Mouse (Mus musculus): ENCODE data around the gene Zfp446. TPM values are rescaled to one million over a fixed set of nuclear protein-coding genes. Genes with fewer than 3 reads are reported as not detected.

Gene Zfp446
- polyA plus RNA-seq, 1 experiment, result 5.1 TPM

GRCm38 (mm10) chr7:13023928-13024731 lies 46.5 kb downstream of the Zfp446 start:
- peak overlapping the region; percentile 89 for H3K27ac ChIP-seq (ENCODE audit: insufficient read depth, low read length)
- no peaks in the 10 kb centered on the region for H3K9me3 ChIP-seq (replicated peaks; ENCODE audit: control insufficient read depth, insufficient read depth, low read length, poor library complexity, severe bottlenecking)
- TF ChIP-seq EP300 (IDR thresholded peaks at IDR 0.05; ENCODE audit: insufficient read depth, low read depth, low read length) (no peak), POLR2A (IDR thresholded peaks at IDR 0.05; ENCODE audit: insufficient read depth, low read length) (peak; percentile 48)
- peak overlapping the region; percentile 98 for H3K4me3 ChIP-seq (ENCODE audit: low read depth, low read length)
- H3K36me3 ChIP-seq (ENCODE audit: control insufficient read depth, insufficient read depth, low read length, poor library complexity, severe bottlenecking), result peaks cover 41% of the 10 kb centered on the region
- peak overlapping the region; percentile 97 for H3K9ac ChIP-seq (ENCODE audit: low read depth, poor library complexity, severe bottlenecking)
- no peaks in the 10 kb centered on the region for H3K27me3 ChIP-seq (ENCODE audit: control insufficient read depth, insufficient read depth, low read length, poor library complexity, severe bottlenecking)
- no peaks in the 10 kb centered on the region for H3K4me1 ChIP-seq (ENCODE audit: control insufficient read depth, insufficient read depth, low read length)

GRCm38 (mm10) chr7:13024805-13025204 lies 47.2 kb downstream of the Zfp446 start:
- Histone ChIP-seq H3K9ac (ENCODE audit: low read depth, poor library complexity, severe bottlenecking) (peak overlapping the region; percentile 97), H3K27me3 (ENCODE audit: control insufficient read depth, insufficient read depth, low read length, poor library complexity, severe bottlenecking) (no peaks in the 10 kb centered on the region), H3K4me3 (ENCODE audit: low read depth, low read length) (peak overlapping the region; percentile 98), H3K9me3 (replicated peaks; ENCODE audit: control insufficient read depth, insufficient read depth, low read length, poor library complexity, severe bottlenecking) (no peaks in the 10 kb centered on the region), H3K27ac (ENCODE audit: insufficient read depth, low read length) (peak overlapping the region; percentile 59; the same call in 1 of the 2 replicates), H3K36me3 (ENCODE audit: control insufficient read depth, insufficient read depth, low read length, poor library complexity, severe bottlenecking) (peaks cover 48% of the 10 kb centered on the region), H3K4me1 (ENCODE audit: control insufficient read depth, insufficient read depth, low read length) (no peaks in the 10 kb centered on the region)
- TF ChIP-seq EP300 (IDR thresholded peaks at IDR 0.05; ENCODE audit: insufficient read depth, low read depth, low read length) (no peak), CTCF (IDR thresholded peaks at IDR 0.05; ENCODE audit: low read depth, low read length) (no peak), POLR2A (IDR thresholded peaks at IDR 0.05; ENCODE audit: insufficient read depth, low read length) (no peak)

GRCm38 (mm10) chr7:13025511-13026112 lies 48.0 kb downstream of the Zfp446 start:
- H3K27ac ChIP-seq (ENCODE audit: insufficient read depth, low read length), result peak overlapping the region; percentile 59
- H3K4me1 ChIP-seq (ENCODE audit: control insufficient read depth, insufficient read depth, low read length), result no peaks in the 10 kb centered on the region
- H3K27me3 ChIP-seq (ENCODE audit: control insufficient read depth, insufficient read depth, low read length, poor library complexity, severe bottlenecking), result no peaks in the 10 kb centered on the region
- H3K9ac ChIP-seq (ENCODE audit: low read depth, poor library complexity, severe bottlenecking), result peak overlapping the region; percentile 97
- H3K4me3 ChIP-seq (ENCODE audit: low read depth, low read length), result peak overlapping the region; percentile 98
- no peak for TF ChIP-seq CTCF (IDR thresholded peaks at IDR 0.05; ENCODE audit: low read depth, low read length)
- TF ChIP-seq POLR2A (IDR thresholded peaks at IDR 0.05; ENCODE audit: insufficient read depth, low read length), result no peak
- TF ChIP-seq EP300 (IDR thresholded peaks at IDR 0.05; ENCODE audit: insufficient read depth, low read depth, low read length), result no peak
- H3K36me3 ChIP-seq (ENCODE audit: control insufficient read depth, insufficient read depth, low read length, poor library complexity, severe bottlenecking), result peaks cover 56% of the 10 kb centered on the region
- no peaks in the 10 kb centered on the region for H3K9me3 ChIP-seq (replicated peaks; ENCODE audit: control insufficient read depth, insufficient read depth, low read length, poor library complexity, severe bottlenecking)

- Histone ChIP-seq H3K36me3 (ENCODE audit: control insufficient read depth, insufficient read depth, low read length, poor library complexity, severe bottlenecking) (peaks cover 77% of the 10 kb centered on the region), H3K27ac (ENCODE audit: insufficient read depth, low read length) (peak overlapping the region; percentile 44), H3K4me1 (ENCODE audit: control insufficient read depth, insufficient read depth, low read length) (no peaks in the 10 kb centered on the region), H3K9me3 (replicated peaks; ENCODE audit: control insufficient read depth, insufficient read depth, low read length, poor library complexity, severe bottlenecking) (no peaks in the 10 kb centered on the region), H3K4me3 (ENCODE audit: low read depth, low read length) (no peak overlapping the region), H3K27me3 (ENCODE audit: control insufficient read depth, insufficient read depth, low read length, poor library complexity, severe bottlenecking) (no peaks in the 10 kb centered on the region), H3K9ac (ENCODE audit: low read depth, poor library complexity, severe bottlenecking) (no peak overlapping the region)
- TF ChIP-seq CTCF (IDR thresholded peaks at IDR 0.05; ENCODE audit: low read depth, low read length), result no peak
- no peak for TF ChIP-seq EP300 (IDR thresholded peaks at IDR 0.05; ENCODE audit: insufficient read depth, low read depth, low read length)
- no peak for TF ChIP-seq POLR2A (IDR thresholded peaks at IDR 0.05; ENCODE audit: insufficient read depth, low read length)
Observed at GRCm38 (mm10) chr7:13028986-13029385, 51.3 kb downstream of the Zfp446 start.

GRCm38 (mm10) chr7:13031069-13031468 lies 53.4 kb downstream of the Zfp446 start:
- no peak overlapping the region for H3K4me3 ChIP-seq (ENCODE audit: low read depth, low read length)

GRCm38 (mm10) chr7:13031983-13032382 lies 54.3 kb downstream of the Zfp446 start:
- Histone ChIP-seq H3K27me3 (ENCODE audit: control insufficient read depth, insufficient read depth, low read length, poor library complexity, severe bottlenecking) (no peaks in the 10 kb centered on the region), H3K4me1 (ENCODE audit: control insufficient read depth, insufficient read depth, low read length) (no peaks in the 10 kb centered on the region), H3K4me3 (ENCODE audit: low read depth, low read length) (no peak overlapping the region), H3K9me3 (replicated peaks; ENCODE audit: control insufficient read depth, insufficient read depth, low read length, poor library complexity, severe bottlenecking) (no peaks in the 10 kb centered on the region), H3K27ac (ENCODE audit: insufficient read depth, low read length) (no peak overlapping the region), H3K9ac (ENCODE audit: low read depth, poor library complexity, severe bottlenecking) (no peak overlapping the region), H3K36me3 (ENCODE audit: control insufficient read depth, insufficient read depth, low read length, poor library complexity, severe bottlenecking) (peaks cover 66% of the 10 kb centered on the region)
- TF ChIP-seq EP300 (IDR thresholded peaks at IDR 0.05; ENCODE audit: insufficient read depth, low read depth, low read length) (no peak), CTCF (IDR thresholded peaks at IDR 0.05; ENCODE audit: low read depth, low read length) (no peak), POLR2A (IDR thresholded peaks at IDR 0.05; ENCODE audit: insufficient read depth, low read length) (no peak)

More at GRCm38 (mm10) chr7:13031069-13031468, 53.4 kb downstream of the Zfp446 start:
- TF ChIP-seq CTCF (IDR thresholded peaks at IDR 0.05; ENCODE audit: low read depth, low read length), result peak; percentile 22
- no peak for TF ChIP-seq EP300 (IDR thresholded peaks at IDR 0.05; ENCODE audit: insufficient read depth, low read depth, low read length)
- no peak overlapping the region for H3K9ac ChIP-seq (ENCODE audit: low read depth, poor library complexity, severe bottlenecking)
- no peaks in the 10 kb centered on the region for H3K4me1 ChIP-seq (ENCODE audit: control insufficient read depth, insufficient read depth, low read length)
- peaks cover 75% of the 10 kb centered on the region for H3K36me3 ChIP-seq (ENCODE audit: control insufficient read depth, insufficient read depth, low read length, poor library complexity, severe bottlenecking)
- H3K27ac ChIP-seq (ENCODE audit: insufficient read depth, low read length), result no peak overlapping the region
- no peaks in the 10 kb centered on the region for H3K27me3 ChIP-seq (ENCODE audit: control insufficient read depth, insufficient read depth, low read length, poor library complexity, severe bottlenecking)
- H3K9me3 ChIP-seq (replicated peaks; ENCODE audit: control insufficient read depth, insufficient read depth, low read length, poor library complexity, severe bottlenecking), result no peaks in the 10 kb centered on the region

All from ES-Bruce4 (cell line).